Mouse (Mus musculus) CH12.LX (cell line): ENCODE data around the gene Plekhs1. TPM values are rescaled to one million over a fixed set of nuclear protein-coding genes. Genes with fewer than 3 reads are reported as not detected.

Experiments
- DNase-seq: peaks from one replicate; pipeline ENCODE4 v3.0.0-alpha.2; 2013; ENCODE audit errors: extremely low read depth
- H3K27ac ChIP-seq: 2 replicates; pipeline ENCODE4 v1.5.1; 2012; ENCODE audit warnings: low read depth, mild to moderate bottlenecking, control low read depth, moderate library complexity; ENCODE audit not compliant: insufficient read depth
- H3K27me3 ChIP-seq: replicated peaks from 2 replicates; pipeline ENCODE3; 2012; ENCODE audit warnings: inconsistent platforms
- H3K36me3 ChIP-seq, 2 experiments: replicated peaks in 1 of 2; 2 replicates each; pipeline versions ENCODE3 to v1.6.1; 2012; ENCODE audit warnings: inconsistent platforms in 1 of 2, low read length in 1 of 2, mild to moderate bottlenecking in 1 of 2, mixed read lengths in 1 of 2, moderate library complexity in 1 of 2; ENCODE audit not compliant: control insufficient read depth in 1 of 2, insufficient read depth in 1 of 2
- H3K4me1 ChIP-seq, 2 experiments: 2 replicates each; pipeline ENCODE4 v1.6.1; 2012; ENCODE audit warnings: inconsistent platforms in 1 of 2, moderate library complexity in 1 of 2; ENCODE audit not compliant: insufficient read depth in 2 of 2, control insufficient read depth in 1 of 2
- H3K4me2 ChIP-seq: 2 replicates; pipeline ENCODE4 v1.6.1; 2012; ENCODE audit warnings: low read depth, mild to moderate bottlenecking, control low read depth; ENCODE audit not compliant: poor library complexity, insufficient read depth, severe bottlenecking
- H3K4me3 ChIP-seq, 3 experiments: fragments of 150-350 bp in 1 of 3; sonication (generic) in 1 of 3; replicated peaks in 1 of 3; 2 replicates each; pipeline versions ENCODE3 to v1.5.1; 2011 to 2012; ENCODE audit warnings: low read depth in 2 of 3, low read length in 2 of 3, mild to moderate bottlenecking in 2 of 3, moderate library complexity in 2 of 3, control low read depth in 1 of 3, improper control_type of control experiment in 1 of 3, inconsistent platforms in 1 of 3, mixed read lengths in 1 of 3; ENCODE audit not compliant: poor library complexity in 1 of 3
- H3K79me2 ChIP-seq: replicated peaks from 2 replicates; pipeline ENCODE4 v1.6.1; 2012; ENCODE audit warnings: mild to moderate bottlenecking, moderate library complexity; ENCODE audit not compliant: control insufficient read depth, poor library complexity, insufficient read depth, severe bottlenecking; ENCODE audit errors: extremely low read depth
- H3K9ac ChIP-seq: 2 replicates; pipeline ENCODE4 v1.6.1; 2012; ENCODE audit warnings: low read depth, mild to moderate bottlenecking, control low read depth, moderate library complexity; ENCODE audit not compliant: insufficient read depth
- H3K9me3 ChIP-seq: replicated peaks from 2 replicates; pipeline ENCODE3; 2012; ENCODE audit warnings: low read length, inconsistent platforms, mixed read lengths
- CHD1 ChIP-seq: IDR thresholded peaks from 2 replicates; pipeline ENCODE4 v1.6.1; 2012; ENCODE audit warnings: low read depth, low read length, improper control_type of control experiment, inconsistent platforms
- CTCF ChIP-seq, 2 experiments: IDR thresholded peaks in 1 of 2; conservative IDR thresholded peaks in 1 of 2; 2 replicates each; pipeline ENCODE4 v1.5.1; 2011 to 2012; ENCODE audit warnings: low read depth in 2 of 2, low read length in 2 of 2, improper control_type of control experiment in 1 of 2, inconsistent platforms in 1 of 2, mild to moderate bottlenecking in 1 of 2, moderate library complexity in 1 of 2
- ELF1 ChIP-seq: IDR thresholded peaks from 2 replicates; pipeline ENCODE4 v1.6.1; 2014; ENCODE audit warnings: low read depth, mild to moderate bottlenecking, inconsistent platforms, low read length, improper control_type of control experiment
- GABPA ChIP-seq: IDR thresholded peaks from 2 replicates; pipeline ENCODE4 v1.6.1; 2012; ENCODE audit warnings: low read depth, low read length, improper control_type of control experiment, inconsistent platforms; ENCODE audit not compliant: insufficient replicate concordance
- HCFC1 ChIP-seq: IDR thresholded peaks from 2 replicates; pipeline ENCODE4 v1.6.1; 2012; ENCODE audit warnings: low read depth, mild to moderate bottlenecking, inconsistent platforms, low read length, improper control_type of control experiment
- JUN ChIP-seq: IDR thresholded peaks from 2 replicates; pipeline ENCODE4 v1.6.1; 2011; ENCODE audit warnings: low read depth, mild to moderate bottlenecking, low read length, improper control_type of control experiment, moderate library complexity; ENCODE audit not compliant: insufficient read depth
- MAFK ChIP-seq: IDR thresholded peaks from 2 replicates; pipeline ENCODE4 v1.6.1; 2011; ENCODE audit warnings: low read length, improper control_type of control experiment; ENCODE audit not compliant: insufficient replicate concordance
- MAX ChIP-seq: IDR thresholded peaks from 2 replicates; pipeline ENCODE4 v1.6.1; 2011; ENCODE audit warnings: low read length, improper control_type of control experiment
- MXI1 ChIP-seq: IDR thresholded peaks from 2 replicates; pipeline ENCODE4 v1.6.1; 2011; ENCODE audit warnings: mild to moderate bottlenecking, low read depth, low read length, improper control_type of control experiment
- NELFE ChIP-seq: IDR thresholded peaks from 2 replicates; pipeline ENCODE4 v1.6.1; 2011; ENCODE audit warnings: low read depth, low read length, improper control_type of control experiment
- POLR2AphosphoS2 ChIP-seq: IDR thresholded peaks from 2 replicates; pipeline ENCODE4 v1.6.1; 2011; ENCODE audit warnings: low read depth, low read length, improper control_type of control experiment
- RAD21 ChIP-seq: IDR thresholded peaks from 2 replicates; pipeline ENCODE4 v1.6.1; 2011; ENCODE audit warnings: low read depth, mild to moderate bottlenecking, low read length, improper control_type of control experiment, moderate library complexity
- TBP ChIP-seq: conservative IDR thresholded peaks from 2 replicates; pipeline ENCODE4 v1.6.1; 2011; ENCODE audit warnings: low read depth, low read length, improper control_type of control experiment
- TCF12 ChIP-seq: IDR thresholded peaks from 2 replicates; pipeline ENCODE4 v1.6.1; 2014; ENCODE audit warnings: low read depth, mild to moderate bottlenecking, inconsistent platforms, low read length, improper control_type of control experiment
- UBTF ChIP-seq: IDR thresholded peaks from 2 replicates; pipeline ENCODE4 v1.6.1; 2012; ENCODE audit warnings: low read depth, mild to moderate bottlenecking, inconsistent platforms, low read length, improper control_type of control experiment, moderate library complexity
- USF1 ChIP-seq: IDR thresholded peaks from 2 replicates; pipeline ENCODE4 v1.6.1; 2014; ENCODE audit warnings: low read depth, mild to moderate bottlenecking, inconsistent platforms, low read length, improper control_type of control experiment
- USF2 ChIP-seq: conservative IDR thresholded peaks from 2 replicates; pipeline ENCODE4 v1.6.1; 2011; ENCODE audit warnings: low read depth, low read length, improper control_type of control experiment
- ZC3H11A ChIP-seq: IDR thresholded peaks from 2 replicates; pipeline ENCODE4 v1.6.1; 2012; ENCODE audit warnings: low read depth, mild to moderate bottlenecking, inconsistent platforms, low read length, improper control_type of control experiment
- ZNF384 ChIP-seq: IDR thresholded peaks from 2 replicates; pipeline ENCODE4 v1.6.1; 2012; ENCODE audit warnings: low read depth, low read length, improper control_type of control experiment, inconsistent platforms
- dilution Hi-C: fragments of 300-500 bp; cut with MboI; formaldehyde crosslinking; loops from 2 replicates; pipeline ENCODE4 v1.14.3; 2020; ENCODE audit warnings: low sequenced_read_pairs; ENCODE audit not compliant: extremely low pct_unique_long_range_greater_than_20kb, extremely low pct_ligation_motif_present
- in situ Hi-C: fragments of 300-500 bp; cut with MboI; formaldehyde crosslinking; loops from 3 replicates; pipeline ENCODE4 v1.14.3; 2019; ENCODE audit warnings: low sequenced_read_pairs, low pct_ligation_motif_present, low pct_unique_long_range_greater_than_20kb, mixed read lengths
- polyA plus RNA-seq: library from polyadenylated mRNA; unstranded; fragments of >175 nt; gene quantifications from 2 replicates; pipeline ENCODE4 v1.2.1, GENCODE M21; 2012; ENCODE audit warnings: low read depth; ENCODE audit not compliant: insufficient read length
- total RNA-seq, 2 experiments: library from RNA; depleted of rRNA; stranded (reverse); fragments of 300-350 nt in 1 of 2; fragments of >200 nt in 1 of 2; gene quantifications; 2 replicates each; pipeline ENCODE4 v1.2.3; 2012 to 2014

Plekhs1 gene
- total and polyA plus RNA-seq, 3 experiments, result not detected

- peak overlapping the region; percentile 83 for H3K4me2 ChIP-seq
- H3K36me3 ChIP-seq, result no peaks in the 10 kb centered on the region
- no peaks in the 10 kb centered on the region for H3K4me1 ChIP-seq
- H3K9me3 ChIP-seq, result no peaks in the 10 kb centered on the region
- H3K79me2 ChIP-seq, result no peaks in the 10 kb centered on the region
- H3K9ac ChIP-seq, result no peak overlapping the region
- dilution Hi-C loops, result no loop called here
- in situ Hi-C loops, result no loop called here
- H3K4me3 ChIP-seq, result no peak overlapping the region
- TF ChIP-seq ZNF384 (no peak), CTCF (conservative IDR thresholded peaks at IDR 0.05 in 1 of 2, IDR thresholded peaks at IDR 0.05 in 1 of 2; ENCODE audit: low read depth in 2 of 2, low read length in 2 of 2) (no peak), USF2 (no peak), MXI1 (no peak), MAFK (no peak), CHD1 (no peak)
- peaks cover 2% of the 10 kb centered on the region for H3K27me3 ChIP-seq
- no peak for DNase-seq
- H3K27ac ChIP-seq, result no peak overlapping the region
These were observed 24.2 kb downstream of the Plekhs1 start for GRCm38 (mm10) chr19:56485376-56486271.

- Histone ChIP-seq H3K79me2 (no peaks in the 10 kb centered on the region), H3K4me2 (no peak overlapping the region), H3K9ac (no peak overlapping the region), H3K4me1 (no peaks in the 10 kb centered on the region), H3K27me3 (peaks cover 2% of the 10 kb centered on the region), H3K36me3 (no peaks in the 10 kb centered on the region), H3K27ac (no peak overlapping the region), H3K4me3 (no peak overlapping the region), H3K9me3 (no peaks in the 10 kb centered on the region)
- in situ Hi-C loops (no loop called here), dilution Hi-C loops (no loop called here)
- no peak for DNase-seq
- no peak for TF ChIP-seq MAX
- no peak for TF ChIP-seq MAFK
- no peak for TF ChIP-seq TBP
These were observed 25.5 kb downstream of the Plekhs1 start for GRCm38 (mm10) chr19:56486926-56487325.

- Histone ChIP-seq H3K27ac (no peak overlapping the region), H3K4me3 (no peak overlapping the region), H3K9me3 (no peaks in the 10 kb centered on the region), H3K9ac (no peak overlapping the region), H3K27me3 (peaks cover 2% of the 10 kb centered on the region), H3K4me1 (no peaks in the 10 kb centered on the region), H3K36me3 (no peaks in the 10 kb centered on the region), H3K79me2 (no peaks in the 10 kb centered on the region), H3K4me2 (no peak overlapping the region)
- in situ Hi-C loops, result no loop called here
- dilution Hi-C loops, result no loop called here
- DNase-seq, result no peak
- TF ChIP-seq JUN, result no peak
- TF ChIP-seq POLR2AphosphoS2, result no peak
- no peak for TF ChIP-seq USF1
- TF ChIP-seq CTCF (conservative IDR thresholded peaks at IDR 0.05 in 1 of 2, IDR thresholded peaks at IDR 0.05 in 1 of 2; ENCODE audit: low read depth in 2 of 2, low read length in 2 of 2), result no peak
- no peak for TF ChIP-seq ELF1
- TF ChIP-seq UBTF, result no peak
- TF ChIP-seq RAD21, result no peak
- no peak for TF ChIP-seq ZC3H11A
- TF ChIP-seq GABPA, result no peak
- TF ChIP-seq NELFE, result no peak
- no peak for TF ChIP-seq CHD1
- TF ChIP-seq HCFC1, result no peak
- TF ChIP-seq USF2, result no peak
- no peak for TF ChIP-seq TCF12
These were observed 25.9 kb downstream of the Plekhs1 start for GRCm38 (mm10) chr19:56487339-56487738.
